In genomic region chr3:94786367-94786835, GRCm38 (mm10) we compare ENCODE assay signal across 8 mouse cellular contexts. TPM values are rescaled to one million over a fixed set of nuclear protein-coding genes. Genes with fewer than 3 reads are reported as not detected.
DNase-seq lines count a peak whose midpoint lies in the region; ATAC-seq lines count a peak whose summit lies in the region.

Gene Cgn (minus strand): TSS chr3:94786492.

- no peaks in the 10 kb centered on the region for H3K9me3 ChIP-seq in heart, embryonic 12.5 days (replicated peaks)
- H3K9me3 ChIP-seq in kidney, embryonic 16.5 days (ENCODE audit: low read length), result peaks cover 3% of the 10 kb centered on the region; the same call in 1 of the 2 replicates

- H3K9ac ChIP-seq in heart, embryonic 12.5 days, result peak within 1 kb of the TSS; percentile 62
- peak within 1 kb of the TSS; percentile 62 for H3K9ac ChIP-seq in kidney, embryonic 16.5 days (replicated peaks; ENCODE audit: low read length)

- no peak within 1 kb of the TSS for H3K27ac ChIP-seq in heart, embryonic 12.5 days (ENCODE audit: poor library complexity, severe bottlenecking)
- H3K27ac ChIP-seq in kidney, embryonic 16.5 days (ENCODE audit: low read length), result no peak within 1 kb of the TSS

- ATAC-seq in erythroblast, adult 5-6 weeks (replicated peaks; ENCODE audit: low FRiP score, poor library complexity, severe bottlenecking), result peak; percentile 69
- peak; percentile 93 for ATAC-seq in heart, embryonic 12.5 days (ENCODE audit: insufficient number of reproducible peaks, low FRiP score)
- peak; percentile 93 for ATAC-seq in kidney, embryonic 16.5 days (ENCODE audit: low FRiP score, low TSS enrichment)
- ATAC-seq in monocyte, adult 5-6 weeks (replicated peaks; ENCODE audit: insufficient number of reproducible peaks, low FRiP score, low TSS enrichment, poor library complexity, severe bottlenecking), result peak; percentile 90

- peak; percentile 85 to 87 for DNase-seq in B cell, adult 2 months
- DNase-seq in brain, adult 2 months (ENCODE audit: low read depth, low spot score), result peak; percentile 97
- peak; percentile 90 for DNase-seq in liver
- peak; percentile 88 to 89 for DNase-seq in spleen, postnatal 36 days (ENCODE audit: low spot score in 2 of 2)

- peak within 1 kb of the TSS; percentile 81 for H3K4me2 ChIP-seq in heart, embryonic 12.5 days
- peak within 1 kb of the TSS; percentile 76 for H3K4me2 ChIP-seq in kidney, embryonic 16.5 days (replicated peaks; ENCODE audit: low read depth, low read length)

- peaks cover 37% of the 10 kb centered on the region for H3K27me3 ChIP-seq in heart, embryonic 12.5 days (replicated peaks)
- no peaks in the 10 kb centered on the region; the same call in 1 of the 2 replicates for H3K27me3 ChIP-seq in kidney, embryonic 16.5 days (ENCODE audit: insufficient read depth, low read length)

- H3K4me3 ChIP-seq in heart, embryonic 12.5 days, result peak within 1 kb of the TSS; percentile 57
- peak within 1 kb of the TSS; percentile 58 for H3K4me3 ChIP-seq in kidney, embryonic 16.5 days (ENCODE audit: low read length)

- H3K36me3 ChIP-seq in heart, embryonic 12.5 days, result no peaks in the 10 kb centered on the region
- H3K36me3 ChIP-seq in kidney, embryonic 16.5 days (ENCODE audit: insufficient read depth, low read length), result no peaks in the 10 kb centered on the region

- WGBS in heart, embryonic 12.5 days, result 0% methylated on average over 35 of the region's 35 CpGs
- under 1% methylated on average over 33 of the region's 35 CpGs for WGBS in kidney, embryonic 16.5 days

- H3K4me1 ChIP-seq in heart, embryonic 12.5 days (replicated peaks), result peaks cover 13% of the 10 kb centered on the region
- peaks cover 13% of the 10 kb centered on the region for H3K4me1 ChIP-seq in kidney, embryonic 16.5 days (ENCODE audit: insufficient read depth, low read length)

RNA-seq across cellular contexts. Expression of gene Cgn, which starts in this region (rescaled TPM):
- not detected in 2 replicates for total RNA-seq in erythroblast, adult 5-6 weeks (2015; ENCODE audit: low replicate concordance)
- not detected in 2 replicates for total RNA-seq in erythroblast, adult 5-6 weeks (2017; ENCODE audit: low replicate concordance)
- 2.1 and 2.4 TPM in 2 replicates for polyA plus RNA-seq in heart, embryonic 12.5 days (2016; fragmentation: Nextera tagmentation; extraction: Ambion mirVana)
- polyA plus RNA-seq in kidney, embryonic 16.5 days (2015; fragmentation: Nextera tagmentation; extraction: Ambion mirVana), result 20.7 and 24.0 TPM in 2 replicates
- total RNA-seq in monocyte, adult 5-6 weeks (2017), result 0.32 TPM in 1 of 3 replicates, not detected in the others

Comparison
In these comparisons a context has a peak if more than half of its experiments do, and no peak if none do; other contexts are left out.
1. Peak in ATAC-seq in erythroblast, adult 5-6 weeks; RNA of the gene not detected or under 1 TPM.
2. Peak in ATAC-seq in monocyte, adult 5-6 weeks; RNA of the gene not detected or under 1 TPM.